Mouse (Mus musculus) lung, embryonic 16.5 days (tissue): ENCODE measurements around the gene Dsp. TPM values are rescaled to one million over a fixed set of nuclear protein-coding genes. Genes with fewer than 3 reads are reported as not detected.

Experiments used
- polyA plus RNA-seq: library from polyadenylated mRNA; unstranded; fragments of >200 nt; fragmentation: Nextera tagmentation; extraction: Ambion mirVana; gene quantifications from 2 replicates; pipeline ENCODE4 v1.2.1, GENCODE M21; 2015

The Dsp gene
- polyA plus RNA-seq, 1 experiment from 2014 or later, result 7.3 TPM

Other genes with a start within 250 kb of the Dsp start
- 151 and 163 TPM in 2 replicates for gene Ssr1, start 157.1 kb upstream of the Dsp start, polyA plus RNA-seq
- gene Riok1, start 114.3 kb upstream of the Dsp start, polyA plus RNA-seq, result 55.2 and 56.0 TPM in 2 replicates
- 1.1 and 1.9 TPM in 2 replicates for gene Cage1, start 114.2 kb upstream of the Dsp start, polyA plus RNA-seq
- 35.7 and 39.0 TPM in 2 replicates for gene Snrnp48, start 53.6 kb downstream of the Dsp start, polyA plus RNA-seq
- gene Bmp6, start 193.8 kb downstream of the Dsp start, polyA plus RNA-seq, result 1.3 and 1.6 TPM in 2 replicates